Mouse (Mus musculus) cerebellum, adult 9-10 months (tissue): Measurements from ENCODE around the gene Rundc1.
"Not testable (repeated sequence)": the region's sequence is repeated elsewhere in the genome, so short reads cannot be mapped to it uniquely, and the experiment has no call there.

Experiments used
- DNase-seq: peaks from one replicate; pipeline ENCODE4 v3.0.0; 2022

Gene Rundc1

DNA sequence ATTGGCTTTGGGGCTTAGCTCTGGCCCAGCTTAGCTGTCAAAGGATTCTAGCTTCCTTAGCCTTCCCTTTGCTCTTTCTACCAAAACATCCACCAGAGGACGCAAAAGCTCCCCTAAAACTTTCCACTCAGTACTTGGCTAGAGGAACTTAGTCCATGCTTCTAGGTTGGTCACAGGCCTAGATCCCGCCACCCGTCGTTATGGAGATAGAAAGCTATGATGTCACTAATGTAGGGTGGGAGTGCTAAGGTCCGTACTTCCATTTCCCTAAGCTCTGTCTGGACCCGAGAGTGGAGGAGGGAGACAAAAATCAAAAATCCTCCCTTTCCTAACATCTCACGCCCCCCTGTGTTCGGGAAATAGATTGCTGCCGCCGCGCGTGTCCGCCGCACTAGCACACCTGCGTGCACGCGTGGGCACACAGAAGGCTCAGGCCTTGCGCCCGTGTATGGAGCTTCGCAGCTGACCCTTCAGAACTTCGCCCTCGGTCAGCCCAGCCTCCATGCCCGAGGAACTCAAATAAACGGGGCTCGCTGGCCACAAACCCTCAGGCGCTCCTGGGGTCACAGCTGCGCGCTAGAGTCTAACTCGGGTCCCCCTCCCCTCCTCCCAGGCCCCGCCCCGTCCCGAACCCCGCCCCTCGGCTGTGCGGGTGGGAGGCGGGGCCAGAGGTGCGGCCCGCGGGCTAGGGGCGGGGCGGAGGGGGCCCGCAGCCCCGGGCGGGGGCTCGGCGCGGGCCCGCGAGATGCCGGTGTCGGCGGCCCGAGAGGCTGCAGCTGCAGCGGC is 42.8 kb downstream of the Rundc1 start:
- peak; percentile 62 for DNase-seq

DNA sequence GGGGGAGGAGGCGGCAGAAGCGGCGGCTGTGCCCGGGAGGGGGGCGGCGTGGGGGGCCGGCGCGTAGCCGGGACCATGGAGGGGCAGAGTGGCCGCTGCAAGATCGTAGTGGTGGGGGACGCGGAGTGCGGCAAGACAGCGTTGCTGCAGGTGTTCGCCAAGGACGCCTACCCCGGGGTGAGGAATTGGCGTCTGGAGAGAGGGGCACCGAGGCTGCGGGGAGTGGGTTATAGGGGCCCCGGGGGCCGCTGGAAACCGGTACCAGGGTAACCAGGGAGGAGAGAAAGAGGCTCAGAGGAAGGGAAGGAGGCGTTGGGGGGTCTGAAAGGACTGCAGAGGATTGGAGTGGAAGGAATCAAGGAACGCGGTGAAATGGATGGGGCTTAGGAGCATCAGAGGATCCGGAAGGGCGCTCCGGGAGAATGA is 43.4 kb downstream of the Rundc1 start:
- no peak for DNase-seq

DNA sequence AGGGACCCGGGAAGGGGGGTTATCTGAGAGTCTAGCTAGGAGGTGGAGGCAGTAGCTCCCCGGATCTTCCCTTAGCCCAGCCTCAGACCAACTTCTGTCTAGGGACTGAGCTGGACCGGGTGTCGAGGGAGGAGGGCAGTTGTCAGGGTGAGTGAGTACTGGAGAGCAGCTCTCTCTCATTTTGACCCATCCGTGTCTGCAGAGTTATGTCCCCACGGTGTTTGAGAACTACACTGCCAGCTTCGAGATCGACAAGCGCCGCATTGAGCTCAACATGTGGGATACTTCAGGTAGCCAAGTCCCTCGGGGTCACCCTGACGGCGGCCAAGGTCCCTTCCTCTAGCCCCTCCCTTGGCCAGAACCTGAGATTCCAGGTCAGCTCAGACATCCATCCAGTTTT is 43.8 kb downstream of the Rundc1 start:
- no peak for DNase-seq

DNA sequence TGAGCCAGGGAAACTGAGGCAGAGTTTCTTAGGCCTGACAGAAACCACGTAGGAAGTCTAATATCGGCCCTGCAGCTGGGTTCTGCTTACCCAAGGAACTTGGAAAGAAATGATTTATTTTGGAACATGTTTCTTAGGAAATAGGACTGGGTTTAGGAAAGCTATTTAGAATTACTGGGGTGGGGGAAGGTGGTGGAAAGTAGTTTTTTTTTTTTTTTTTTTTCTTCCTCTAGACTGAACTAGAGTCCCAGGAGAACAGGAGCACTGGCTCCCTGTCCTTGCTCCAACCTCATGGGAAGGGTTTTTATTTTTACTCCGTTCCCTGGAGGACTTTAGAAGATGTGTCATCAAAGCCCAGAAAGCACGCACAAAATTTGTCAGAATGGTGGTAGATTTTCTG is 44.3 kb downstream of the Rundc1 start:
- DNase-seq: no peak

DNA sequence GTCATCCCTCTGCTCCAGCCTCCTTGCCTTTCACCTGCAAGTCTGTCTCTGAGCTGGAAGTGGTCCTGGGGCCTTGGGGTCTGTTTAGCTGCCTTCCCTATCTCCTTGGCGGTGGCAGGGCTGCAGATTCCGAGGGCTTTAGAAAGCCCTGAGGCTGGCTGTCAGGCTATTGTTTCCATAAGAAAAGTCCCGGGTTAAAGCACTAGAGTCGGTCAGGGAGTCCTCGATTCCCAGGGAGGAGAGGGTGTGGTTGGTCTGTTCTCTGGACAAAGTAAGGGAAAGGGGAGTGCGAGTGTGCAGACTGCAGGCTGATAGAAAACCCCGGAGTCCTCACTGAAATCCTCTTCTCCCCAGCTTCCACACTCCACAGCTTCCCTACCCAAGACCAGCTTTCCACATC is 45.3 kb downstream of the Rundc1 start:
- no peak for DNase-seq

DNA sequence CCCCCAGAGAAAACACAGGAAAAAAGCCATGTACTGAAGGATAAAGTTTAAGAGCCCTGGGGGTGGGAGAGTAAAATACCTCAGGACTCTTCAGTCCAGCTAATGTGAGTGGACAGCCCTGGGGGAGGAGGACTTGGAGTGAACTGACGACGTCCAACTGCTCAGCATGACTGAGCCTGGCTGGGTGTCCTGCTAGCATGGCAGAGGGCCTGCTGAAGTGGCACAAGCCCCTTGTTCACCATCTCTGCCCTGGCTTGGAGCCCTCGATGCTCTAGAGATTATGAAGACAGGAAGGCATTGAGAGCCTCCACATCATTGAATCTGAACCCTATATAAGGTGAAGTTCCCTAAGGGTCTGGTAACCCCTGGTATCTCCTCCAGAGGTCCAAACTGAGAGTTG is 47.0 kb downstream of the Rundc1 start:
- DNase-seq: no peak

DNA sequence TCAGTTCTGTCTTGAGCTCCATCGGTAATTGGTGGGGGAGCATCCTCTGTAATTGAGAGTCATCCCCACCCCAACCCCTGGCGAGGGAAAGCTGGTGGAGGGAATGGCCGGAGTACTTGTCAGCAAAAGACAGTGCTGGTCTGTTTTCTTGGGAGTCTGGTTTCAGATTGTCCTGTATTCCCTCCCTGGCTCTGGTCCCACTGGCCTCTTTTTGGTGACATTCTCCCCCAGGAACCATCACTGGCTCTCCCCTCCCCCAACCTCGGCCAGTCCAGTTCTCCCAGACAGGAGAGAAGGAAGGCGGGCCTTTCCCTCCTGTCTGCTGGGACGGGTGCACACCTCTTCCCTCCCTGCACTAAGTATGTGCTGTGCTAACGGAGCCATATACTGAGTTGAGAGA is 47.5 kb downstream of the Rundc1 start:
- no peak for DNase-seq

DNA sequence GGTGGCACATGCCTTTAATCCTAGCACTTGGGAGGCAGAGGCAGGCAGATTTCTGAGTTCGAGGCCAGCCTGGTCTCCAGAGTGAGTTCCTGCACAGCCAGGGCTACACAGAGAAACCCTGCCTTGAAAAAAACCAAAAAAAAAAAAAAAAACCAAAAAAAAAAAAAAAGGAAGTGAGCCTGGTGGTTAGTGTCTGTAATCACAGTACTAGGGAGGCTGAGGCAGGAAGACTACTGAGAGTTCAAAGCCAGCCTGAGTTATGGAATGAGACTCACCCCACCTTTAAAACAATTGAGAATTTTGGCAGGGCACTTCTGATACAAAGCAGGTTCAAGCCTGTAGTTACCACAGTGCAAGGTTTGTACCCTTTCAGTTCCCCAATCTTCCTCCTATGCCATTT is 48.8 kb downstream of the Rundc1 start:
- not testable (repeated sequence) for DNase-seq

DNA sequence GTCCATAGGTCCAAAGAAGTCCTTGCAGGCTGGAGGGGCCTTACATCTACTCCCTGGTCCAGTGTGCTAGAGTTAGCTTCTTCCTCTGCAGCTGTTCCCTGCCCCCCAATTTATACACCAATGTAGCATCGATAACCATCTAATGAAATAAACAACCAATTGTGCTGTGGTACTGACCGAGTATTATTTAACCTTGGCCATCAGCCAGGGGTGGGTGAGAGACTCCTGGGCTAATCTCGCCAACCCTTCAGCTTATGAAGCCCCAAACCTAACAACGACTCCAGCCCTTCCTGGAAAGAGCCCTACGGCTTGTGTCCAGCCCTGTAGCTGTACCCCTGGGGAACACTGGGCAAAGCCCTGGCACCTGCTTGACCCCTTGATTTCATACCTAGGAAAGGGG is 49.4 kb downstream of the Rundc1 start:
- DNase-seq: no peak

DNA sequence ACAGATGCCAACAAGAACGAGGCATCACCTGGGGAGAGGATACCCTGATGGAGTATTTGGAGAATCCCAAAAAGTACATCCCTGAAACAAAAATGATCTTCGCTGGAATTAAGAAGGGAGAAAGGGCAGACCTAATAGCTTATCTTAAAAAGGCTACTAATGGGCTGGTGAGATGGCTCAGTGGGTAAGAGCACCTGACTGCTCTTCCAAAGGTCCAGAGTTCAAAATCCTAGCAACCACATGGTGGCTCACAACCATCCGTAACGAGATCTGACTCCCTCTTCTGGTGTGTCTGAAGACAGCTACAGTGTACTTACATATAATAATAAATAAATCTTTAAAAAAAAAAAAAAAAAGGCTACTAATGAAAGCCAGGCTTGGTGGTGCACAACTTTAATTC is 51.5 kb downstream of the Rundc1 start:
- not testable (repeated sequence) for DNase-seq

DNA sequence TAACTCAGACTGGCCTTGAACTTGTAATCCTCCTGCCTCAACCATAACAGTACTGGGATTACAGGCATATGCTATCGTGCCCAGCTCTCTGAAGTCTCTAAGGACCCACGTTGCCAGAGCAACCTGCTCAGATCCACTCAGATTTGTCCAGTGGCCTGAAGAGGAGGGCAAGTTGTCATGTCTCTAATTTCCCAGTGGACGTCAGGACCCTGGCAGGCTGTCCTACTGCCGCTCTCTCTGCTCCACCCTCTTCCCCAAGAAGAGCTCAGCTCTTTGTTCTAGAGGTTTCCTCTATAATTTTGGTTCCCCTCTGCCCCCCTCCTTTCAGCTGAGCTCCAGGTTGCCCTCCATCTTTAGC is 52.3 kb downstream of the Rundc1 start:
- no peak for DNase-seq

DNA sequence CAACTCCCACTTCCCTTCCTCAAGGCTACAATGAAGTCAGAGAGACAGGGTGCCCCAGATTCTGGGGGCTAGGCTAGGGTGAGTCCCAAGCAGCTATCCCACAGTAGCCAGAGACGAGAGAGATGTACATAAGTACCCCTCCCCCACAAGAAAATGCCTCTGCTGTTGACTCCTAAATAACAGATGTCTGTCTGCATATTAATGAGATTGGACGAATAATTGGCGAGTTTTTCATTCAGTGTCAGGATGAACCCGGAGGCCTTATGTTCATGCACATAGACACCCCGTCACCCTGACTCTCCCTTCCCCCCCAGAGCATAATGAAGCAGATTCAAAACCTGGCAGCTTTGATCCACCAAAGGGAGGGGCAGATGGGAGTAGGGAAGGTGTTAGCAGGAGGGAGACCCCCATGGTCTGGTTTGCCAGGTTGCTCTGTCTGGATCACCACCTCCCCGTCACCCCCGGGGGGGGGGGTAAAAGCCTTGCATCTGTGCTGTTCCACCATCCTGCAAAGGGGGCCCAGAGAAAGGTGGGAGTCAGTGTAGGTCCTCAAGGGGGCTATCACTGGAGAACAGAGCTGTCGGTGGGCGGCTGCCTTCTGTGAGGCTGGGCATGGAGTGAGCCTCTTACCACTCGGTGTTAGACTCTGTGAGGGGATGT is 52.8 kb downstream of the Rundc1 start:
- DNase-seq: no peak

DNA sequence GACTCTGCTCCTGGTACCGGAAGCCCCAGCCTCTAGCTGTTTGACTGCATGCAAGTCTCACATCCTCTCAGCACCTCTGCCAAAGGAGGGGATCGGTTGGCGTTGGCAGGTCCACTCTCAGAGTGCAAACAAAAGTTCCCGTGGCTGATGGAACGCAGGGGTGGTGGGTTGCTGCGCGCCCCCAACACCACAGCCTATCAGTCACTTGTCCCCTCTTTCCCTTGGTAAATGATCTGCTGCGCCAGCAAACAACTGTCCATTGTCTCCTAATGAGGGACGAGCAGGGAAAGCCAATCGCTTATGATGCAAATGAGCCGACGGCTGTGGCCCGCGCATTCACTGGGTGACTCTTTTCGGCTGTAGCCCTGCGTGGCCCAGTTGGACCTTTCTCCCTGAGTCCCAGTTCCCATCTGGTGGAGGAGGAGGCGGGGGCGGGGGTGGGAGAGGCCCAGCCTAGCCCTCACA is 54.3 kb downstream of the Rundc1 start:
- DNase-seq: no peak

DNA sequence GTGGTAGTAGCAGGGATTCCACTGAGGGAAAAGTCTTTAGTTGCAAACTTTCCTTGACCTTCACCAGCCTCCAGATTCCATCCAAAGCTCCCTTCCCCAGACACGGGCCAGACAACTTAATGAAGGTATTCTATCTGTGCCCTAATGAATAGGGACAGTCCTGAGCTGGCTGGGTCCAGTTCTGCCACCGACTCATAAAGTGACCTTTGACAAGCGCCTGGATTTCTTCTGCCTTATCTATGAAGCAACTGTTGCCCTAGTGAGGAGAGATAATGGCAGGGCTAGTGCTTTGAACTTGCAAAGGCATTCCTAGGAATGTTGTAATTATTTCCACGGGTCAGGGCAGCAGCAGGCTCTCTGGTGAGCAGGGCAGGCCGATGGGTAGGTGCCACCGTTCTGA is 56.0 kb downstream of the Rundc1 start:
- no peak for DNase-seq

DNA sequence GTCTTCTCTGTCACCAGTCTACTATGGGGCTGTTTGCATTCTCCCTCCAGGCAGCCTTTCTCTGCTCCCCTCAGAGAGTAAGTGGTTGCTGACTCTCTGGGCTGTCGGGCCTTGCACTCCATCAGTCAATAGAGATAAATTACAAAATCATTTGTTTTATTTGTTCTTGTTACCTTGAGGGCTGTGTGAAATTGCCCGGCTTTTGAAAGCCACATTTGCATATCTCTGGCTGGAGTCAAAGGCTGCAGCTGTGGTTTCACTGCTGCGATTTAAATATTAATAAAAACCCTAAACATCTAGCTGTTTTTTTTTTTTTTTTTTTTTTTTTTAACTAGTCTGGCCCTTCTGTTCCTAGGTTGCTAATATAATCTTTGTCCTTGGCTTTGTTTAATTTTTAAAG is 58.9 kb downstream of the Rundc1 start:
- DNase-seq: no peak

DNA sequence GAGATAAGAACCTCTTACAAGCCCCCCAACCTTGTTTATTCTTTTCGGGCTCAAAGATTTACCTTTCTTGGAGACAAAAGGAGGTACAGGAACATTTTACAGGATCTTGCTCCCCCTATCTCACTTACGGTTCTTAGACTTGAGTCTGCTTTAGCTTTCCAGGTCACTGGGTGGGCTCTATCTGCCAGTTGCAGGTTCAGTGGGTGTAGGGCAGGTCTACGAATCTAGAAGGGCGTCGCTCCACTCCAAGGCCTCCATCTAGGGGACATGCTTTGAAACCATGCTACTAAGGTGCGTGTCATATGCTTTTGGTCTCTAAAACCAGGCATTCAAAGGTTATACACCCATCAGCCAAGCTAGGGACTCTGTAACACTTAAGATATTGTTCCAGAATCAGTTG is 59.4 kb downstream of the Rundc1 start:
- no peak for DNase-seq

DNA sequence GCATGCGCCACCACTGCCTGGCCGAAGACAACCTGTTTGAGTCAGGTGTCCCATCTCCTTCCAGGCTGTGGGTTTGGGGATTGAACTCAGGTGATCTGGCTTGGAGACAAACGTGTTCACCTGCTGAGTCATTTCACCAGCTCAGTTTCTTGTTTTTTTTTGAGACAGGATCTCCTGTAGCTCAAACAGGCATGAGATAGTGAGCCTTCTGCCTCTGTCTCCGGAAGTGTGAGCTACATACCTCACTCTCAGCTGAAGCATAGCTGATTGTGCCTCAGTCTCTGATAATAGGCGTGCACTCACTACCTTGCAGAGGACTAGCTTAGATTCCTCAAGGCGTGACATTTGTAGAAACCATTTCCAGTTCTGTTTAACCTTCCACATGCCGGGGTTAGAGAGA is 59.9 kb downstream of the Rundc1 start:
- DNase-seq: no peak
